In the genomic region with DNA sequence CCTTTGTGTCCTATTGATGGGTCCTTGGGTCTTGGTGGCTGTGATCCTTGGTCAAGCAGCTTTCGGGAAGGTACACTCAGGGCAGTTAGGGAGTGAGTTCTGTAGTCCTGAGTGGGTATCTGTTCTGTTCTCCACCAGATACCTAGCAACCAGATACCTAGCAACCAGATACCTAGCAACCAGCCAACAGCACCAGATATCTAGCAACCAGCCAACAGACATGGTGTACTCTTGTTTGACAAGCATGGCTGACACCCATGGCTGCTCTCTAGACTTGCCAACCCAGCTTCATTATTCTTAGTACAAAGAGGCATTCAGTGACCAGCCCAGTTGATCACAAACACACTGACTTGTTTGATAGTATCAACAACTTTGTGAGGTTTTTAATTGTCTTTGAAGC, we compare ENCODE assay signal across 23 mouse cellular contexts.
A peak's percentile ranks its signal among the peaks of the same experiment; 100 is the strongest.
DNase-seq lines count a peak whose midpoint lies in the region; ATAC-seq and TF ChIP-seq lines count a peak whose summit lies in the region.
"Had no signal": no experiment of that assay in that cellular context is flagged by ENCODE, and none has a peak within 500 bp of the region (broad histone marks: within the 10 kb centered on the region; RNA-seq: fewer than 3 reads in every experiment).

No protein-coding gene starts in this region.

- H3K27me3 ChIP-seq in midbrain, postnatal 0 days (ENCODE audit: insufficient read depth, low read length) = no peaks in the 10 kb centered on the region
- H3K27me3 ChIP-seq in midbrain, embryonic 15.5 days (replicated peaks) = no peaks in the 10 kb centered on the region
- H3K27me3 ChIP-seq: forebrain, embryonic 13.5 days; heart, embryonic 13.5 days; hindbrain, embryonic 12.5 days had no signal

- no peak overlapping the region for H3K4me2 ChIP-seq in midbrain, postnatal 0 days (ENCODE audit: low read depth, low read length, poor library complexity, severe bottlenecking)
- no peak overlapping the region for H3K4me2 ChIP-seq in midbrain, embryonic 15.5 days
- H3K4me2 ChIP-seq: forebrain, embryonic 13.5 days; heart, embryonic 13.5 days; hindbrain, embryonic 12.5 days had no signal

- H3K9me3 ChIP-seq in midbrain, postnatal 0 days (ENCODE audit: low read length) = no peaks in the 10 kb centered on the region
- H3K9me3 ChIP-seq in midbrain, embryonic 15.5 days = no peaks in the 10 kb centered on the region
- H3K9me3 ChIP-seq: forebrain, embryonic 10.5 days; forebrain, embryonic 13.5 days; heart, embryonic 10.5 days; heart, embryonic 13.5 days; hindbrain, embryonic 12.5 days had no signal

- TF ChIP-seq POLR2A in brain, embryonic 14.5 days (IDR thresholded peaks at IDR 0.05; ENCODE audit: borderline replicate concordance, extremely low read depth, insufficient read depth, insufficient read length, poor library complexity, severe bottlenecking) = no peak

- WGBS in midbrain, postnatal 0 days = 91% methylated on average over 1 of the region's 1 CpGs
- WGBS in midbrain, embryonic 15.5 days = 81% methylated on average over 1 of the region's 1 CpGs

- 0 out of 2 replicates have a peak overlapping the region, but pooled peaks have one; percentile 7 for H3K27ac ChIP-seq in layer of hippocampus, adult 2 months
- no peak overlapping the region for H3K27ac ChIP-seq in midbrain, postnatal 0 days (ENCODE audit: low read depth, low read length)
- H3K27ac ChIP-seq in midbrain, embryonic 15.5 days = no peak overlapping the region
- H3K27ac ChIP-seq: forebrain, embryonic 10.5 days; forebrain, embryonic 13.5 days; heart, adult 2 months; heart, embryonic 10.5 days; heart, embryonic 13.5 days; hindbrain, embryonic 12.5 days had no signal

- no peak for TF ChIP-seq CTCF in layer of hippocampus, adult 2 months (conservative IDR thresholded peaks at IDR 0.05)
- no peak for TF ChIP-seq CTCF in midbrain, postnatal 0 days (IDR thresholded peaks at IDR 0.05)
- TF ChIP-seq CTCF in brain, embryonic 14.5 days (IDR thresholded peaks at IDR 0.05; ENCODE audit: borderline replicate concordance, extremely low read depth, insufficient read depth, insufficient read length) = no peak

- H3K36me3 ChIP-seq in midbrain, postnatal 0 days (ENCODE audit: insufficient read depth, low read length) = no peaks in the 10 kb centered on the region
- H3K36me3 ChIP-seq in midbrain, embryonic 15.5 days (replicated peaks) = no peaks in the 10 kb centered on the region
- H3K36me3 ChIP-seq: forebrain, embryonic 10.5 days; heart, embryonic 10.5 days; heart, embryonic 13.5 days; hindbrain, embryonic 12.5 days had no signal

- no peak overlapping the region for H3K4me3 ChIP-seq in layer of hippocampus, adult 2 months
- H3K4me3 ChIP-seq in midbrain, postnatal 0 days (ENCODE audit: low read depth, low read length) = no peak overlapping the region
- no peak overlapping the region for H3K4me3 ChIP-seq in midbrain, embryonic 15.5 days
- H3K4me3 ChIP-seq: forebrain, embryonic 10.5 days; forebrain, embryonic 13.5 days; heart, adult 2 months; heart, embryonic 10.5 days; heart, embryonic 13.5 days; hindbrain, embryonic 12.5 days had no signal

- peak in 1 of 2 experiments; percentile 15 for DNase-seq in layer of hippocampus, adult 2 months (ENCODE audit: low spot score in 2 of 2)
- DNase-seq in layer of hippocampus, postnatal 36 days = no peak
- peak; percentile 29 for DNase-seq in midbrain, postnatal 0 days (ENCODE audit: low spot score)
- DNase-seq in brain, adult 2 months (ENCODE audit: low read depth, low spot score) = peak; percentile 25
- DNase-seq in brain, embryonic 14.5 days (ENCODE audit: low read depth) = peak; percentile 28
- DNase-seq: adrenal gland, adult 2 months; adrenal gland, postnatal 14 days; cerebellum, adult 18-20 months; cerebellum, adult 9-10 months; cerebellum, postnatal 14 days; gastrocnemius, postnatal 10 days; gastrocnemius, postnatal 36 days; heart, adult 2 months; heart, postnatal 14 days; heart, postnatal 4 days had no signal

- no peak overlapping the region for H3K9ac ChIP-seq in midbrain, postnatal 0 days (replicated peaks; ENCODE audit: low read length, poor library complexity, severe bottlenecking)
- no peak overlapping the region for H3K9ac ChIP-seq in midbrain, embryonic 15.5 days
- H3K9ac ChIP-seq: forebrain, embryonic 13.5 days; heart, embryonic 13.5 days; hindbrain, embryonic 12.5 days had no signal

- ATAC-seq in midbrain, postnatal 0 days (ENCODE audit: low FRiP score) = no peak
- no peak for ATAC-seq in midbrain, embryonic 15.5 days (replicated peaks)
- ATAC-seq: CD4-positive, CD25-positive, alpha-beta regulatory T cell, adult 4 months; forebrain, embryonic 13.5 days; forebrain, embryonic 16.5 days had no signal

- no peaks in the 10 kb centered on the region for H3K4me1 ChIP-seq in midbrain, postnatal 0 days (ENCODE audit: insufficient read depth, low read length)
- no peaks in the 10 kb centered on the region for H3K4me1 ChIP-seq in midbrain, embryonic 15.5 days
- H3K4me1 ChIP-seq: forebrain, embryonic 10.5 days; forebrain, embryonic 13.5 days; heart, embryonic 10.5 days; heart, embryonic 13.5 days; hindbrain, embryonic 12.5 days had no signal

Comparison
In these comparisons a context has a peak if more than half of its experiments do, and no peak if none do; other contexts are left out.
1. DNase-seq: peak in midbrain, postnatal 0 days (single experiment), brain, adult 2 months (single experiment) and brain, embryonic 14.5 days (single experiment); none in layer of hippocampus, postnatal 36 days (0 of 2).